ENCODE assay signal across 9 mouse cellular contexts in the genomic region with DNA sequence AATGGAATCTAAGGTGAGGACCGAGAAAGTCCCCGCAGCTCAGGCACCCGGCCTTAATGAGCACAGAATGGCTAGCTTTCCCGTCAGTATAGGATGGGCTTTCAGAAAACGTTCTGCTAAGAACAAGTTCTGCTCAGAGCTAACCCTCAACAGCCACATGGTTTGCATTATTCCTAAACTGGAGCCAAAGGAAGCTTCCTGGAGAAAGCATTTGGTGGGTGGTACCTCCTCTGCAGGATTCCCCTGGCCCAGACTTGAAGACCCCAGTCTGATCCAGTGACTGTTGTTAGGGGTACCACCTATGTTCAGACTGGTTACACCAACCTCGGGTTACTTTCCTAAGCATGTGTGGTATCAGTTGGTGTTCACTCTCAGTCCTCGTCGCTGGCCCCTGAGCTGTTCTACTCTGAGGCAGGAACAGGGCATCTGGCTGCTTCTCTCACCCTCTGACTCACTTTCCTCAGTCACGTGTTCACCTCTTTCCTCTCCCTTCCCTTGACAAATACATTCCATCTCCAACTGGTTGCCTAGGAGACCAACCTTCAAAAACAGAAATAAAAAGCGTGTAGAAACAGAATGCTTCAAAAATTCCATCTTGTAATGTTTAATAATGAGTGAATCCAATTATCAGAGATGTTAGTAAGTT. TPM values are rescaled to one million over a fixed set of nuclear protein-coding genes. Genes with fewer than 3 reads are reported as not detected.
DNase-seq lines count a peak whose midpoint lies in the region; ATAC-seq and TF ChIP-seq lines count a peak whose summit lies in the region.
"Had no signal": no experiment of that assay in that cellular context is flagged by ENCODE, and none has a peak within 500 bp of the region (broad histone marks: within the 10 kb centered on the region; RNA-seq: fewer than 3 reads in every experiment).

No protein-coding gene starts in this region.

- H3K9ac ChIP-seq in forebrain, embryonic 13.5 days: no peak overlapping the region
- no peak overlapping the region for H3K9ac ChIP-seq in forebrain, embryonic 12.5 days
- H3K9ac ChIP-seq in embryonic facial prominence, embryonic 15.5 days: no peak overlapping the region
- H3K9ac ChIP-seq: neural tube, embryonic 13.5 days had no signal

- H3K4me1 ChIP-seq in forebrain, embryonic 13.5 days: peaks cover 5% of the 10 kb centered on the region; the same call in 1 of the 2 replicates
- H3K4me1 ChIP-seq in forebrain, embryonic 12.5 days: peaks cover 8% of the 10 kb centered on the region
- peaks cover 28% of the 10 kb centered on the region for H3K4me1 ChIP-seq in embryonic facial prominence, embryonic 15.5 days

- peak overlapping the region; percentile 30 for H3ac ChIP-seq in C2C12 (ENCODE audit: control insufficient read depth, insufficient read length, low read depth)

- no peaks in the 10 kb centered on the region for H3K36me3 ChIP-seq in forebrain, embryonic 13.5 days (ENCODE audit: poor library complexity, severe bottlenecking)
- no peaks in the 10 kb centered on the region for H3K36me3 ChIP-seq in forebrain, embryonic 12.5 days (replicated peaks)
- H3K36me3 ChIP-seq in C2C12 (ENCODE audit: control insufficient read depth, insufficient read depth): no peaks in the 10 kb centered on the region
- H3K36me3 ChIP-seq in embryonic facial prominence, embryonic 15.5 days: no peaks in the 10 kb centered on the region
- H3K36me3 ChIP-seq: neural tube, embryonic 13.5 days had no signal

- no peaks in the 10 kb centered on the region for H3K79me3 ChIP-seq in C2C12 (ENCODE audit: low read depth)

- peak; percentile 72 to 89 for DNase-seq in layer of hippocampus, adult 18-20 months (ENCODE audit: low spot score in 2 of 2)
- peak; percentile 31 for DNase-seq in lung, postnatal 14 days
- no peak for DNase-seq in kidney, postnatal 4 days

- H3K79me2 ChIP-seq in C2C12 (ENCODE audit: control insufficient read depth, insufficient read depth): no peaks in the 10 kb centered on the region

- no peak overlapping the region for H3K4me2 ChIP-seq in forebrain, embryonic 13.5 days
- H3K4me2 ChIP-seq in forebrain, embryonic 12.5 days: no peak overlapping the region
- no peak overlapping the region for H3K4me2 ChIP-seq in embryonic facial prominence, embryonic 15.5 days (replicated peaks)
- H3K4me2 ChIP-seq: neural tube, embryonic 13.5 days had no signal

- no peaks in the 10 kb centered on the region for H3K27me3 ChIP-seq in forebrain, embryonic 13.5 days
- H3K27me3 ChIP-seq in forebrain, embryonic 12.5 days: no peaks in the 10 kb centered on the region
- no peaks in the 10 kb centered on the region for H3K27me3 ChIP-seq in C2C12 (ENCODE audit: control insufficient read depth, insufficient read depth, insufficient read length)
- no peaks in the 10 kb centered on the region for H3K27me3 ChIP-seq in embryonic facial prominence, embryonic 15.5 days
- H3K27me3 ChIP-seq: neural tube, embryonic 13.5 days had no signal

- 0 out of 2 replicates have a peak, but pooled peaks cover 13% of the 10 kb centered on the region for H3K9me3 ChIP-seq in forebrain, embryonic 13.5 days (replicated peaks)
- peaks cover 6% of the 10 kb centered on the region; the same call in 1 of the 2 replicates for H3K9me3 ChIP-seq in forebrain, embryonic 12.5 days
- H3K9me3 ChIP-seq in embryonic facial prominence, embryonic 15.5 days (replicated peaks): 0 out of 2 replicates have a peak, but pooled peaks cover 7% of the 10 kb centered on the region

- no peak overlapping the region for H3K4me3 ChIP-seq in forebrain, embryonic 13.5 days
- H3K4me3 ChIP-seq in forebrain, embryonic 12.5 days (replicated peaks): no peak overlapping the region
- no peak overlapping the region for H3K4me3 ChIP-seq in C2C12 (ENCODE audit: insufficient read depth, poor library complexity, severe bottlenecking)
- no peak overlapping the region for H3K4me3 ChIP-seq in embryonic facial prominence, embryonic 15.5 days (replicated peaks)
- H3K4me3 ChIP-seq: neural tube, embryonic 13.5 days had no signal

- H3K27ac ChIP-seq in forebrain, embryonic 13.5 days: no peak overlapping the region
- H3K27ac ChIP-seq in forebrain, embryonic 12.5 days: no peak overlapping the region
- H3K27ac ChIP-seq in embryonic facial prominence, embryonic 15.5 days (replicated peaks): peak overlapping the region; percentile 85
- H3K27ac ChIP-seq: neural tube, embryonic 13.5 days had no signal

- 67% methylated on average over 10 of the region's 10 CpGs for WGBS in forebrain, embryonic 13.5 days
- 69% methylated on average over 10 of the region's 10 CpGs for WGBS in forebrain, embryonic 12.5 days
- 36% methylated on average over 10 of the region's 10 CpGs for WGBS in embryonic facial prominence, embryonic 15.5 days

- no peak for TF ChIP-seq CTCF in C2C12 (IDR thresholded peaks at IDR 0.05; ENCODE audit: control insufficient read depth, insufficient read depth, insufficient read length)

- peak; percentile 36; the same call in 1 of the 2 replicates for ATAC-seq in forebrain, embryonic 13.5 days
- no peak for ATAC-seq in forebrain, embryonic 12.5 days (ENCODE audit: low FRiP score)
- peak; percentile 77; the same call in 1 of the 2 replicates for ATAC-seq in embryonic facial prominence, embryonic 15.5 days (ENCODE audit: insufficient number of reproducible peaks, low FRiP score, low TSS enrichment, low read depth)
- no peak for ATAC-seq in monocyte, adult 5-6 weeks (replicated peaks; ENCODE audit: insufficient number of reproducible peaks, low FRiP score, low TSS enrichment, poor library complexity, severe bottlenecking)

TF ChIP-seq in C2C12, 6 proteins besides CTCF, POLR2A, EP300 and RAD21:
- TF ChIP-seq MYOD1 (IDR thresholded peaks at IDR 0.05; ENCODE audit: control insufficient read depth, insufficient read length, low read depth) (no peak), MYOG (IDR thresholded peaks at IDR 0.05; ENCODE audit: control insufficient read depth, extremely low read depth, insufficient read length) (no peak), FOSL1 (IDR thresholded peaks at IDR 0.05; ENCODE audit: insufficient read depth, low read length, poor library complexity, severe bottlenecking) (no peak), USF1 (IDR thresholded peaks at IDR 0.05; ENCODE audit: low read depth) (peak; percentile 99), MAX (IDR thresholded peaks at IDR 0.05) (peak; percentile 66), CEBPB (IDR thresholded peaks at IDR 0.05; ENCODE audit: low read depth) (no peak)

RNA-seq across cellular contexts. Expression of gene Aknad1, which starts 41.9 kb away (rescaled TPM):
- polyA plus RNA-seq in forebrain, embryonic 13.5 days (2015; fragmentation: Nextera tagmentation; extraction: Ambion mirVana): not detected in 2 replicates
- 0.04 TPM in 1 of 2 replicates, not detected in the other for polyA plus RNA-seq in forebrain, embryonic 12.5 days (2016; fragmentation: Nextera tagmentation; extraction: Ambion mirVana)
- 0.20 TPM for polyA plus RNA-seq in C2C12 (2012; fragmentation: generic; extraction: Trizol)
- polyA plus RNA-seq in embryonic facial prominence, embryonic 15.5 days (2015; fragmentation: Nextera tagmentation; extraction: Ambion mirVana): 1.2 and 1.6 TPM in 2 replicates
- total RNA-seq in layer of hippocampus, adult 18-20 months (2021): not detected
- not detected in 3 replicates for total RNA-seq in monocyte, adult 5-6 weeks (2017)
- polyA plus RNA-seq: neural tube, embryonic 13.5 days had no signal

RNA-seq across cellular contexts. Expression of gene Stxbp3, which starts 59.0 kb away (rescaled TPM):
- polyA plus RNA-seq in forebrain, embryonic 13.5 days (2015; fragmentation: Nextera tagmentation; extraction: Ambion mirVana): 16.0 and 17.1 TPM in 2 replicates
- 21.3 and 23.1 TPM in 2 replicates for polyA plus RNA-seq in forebrain, embryonic 12.5 days (2016; fragmentation: Nextera tagmentation; extraction: Ambion mirVana)
- 12.3 TPM for polyA plus RNA-seq in C2C12 (2012; fragmentation: generic; extraction: Trizol)
- polyA plus RNA-seq in embryonic facial prominence, embryonic 15.5 days (2015; fragmentation: Nextera tagmentation; extraction: Ambion mirVana): 42.1 and 44.0 TPM in 2 replicates
- 10 to 100 TPM; 24.7 to 28.4 TPM for total RNA-seq in layer of hippocampus, adult 18-20 months (2021)
- 93.4 to 111 TPM (median 93.8 TPM) in 3 replicates for total RNA-seq in monocyte, adult 5-6 weeks (2017)

RNA-seq across cellular contexts. Expression of gene Gpsm2, which starts 59.3 kb away (rescaled TPM):
- 64.6 and 69.6 TPM in 2 replicates for polyA plus RNA-seq in forebrain, embryonic 13.5 days (2015; fragmentation: Nextera tagmentation; extraction: Ambion mirVana)
- 103 and 110 TPM in 2 replicates for polyA plus RNA-seq in forebrain, embryonic 12.5 days (2016; fragmentation: Nextera tagmentation; extraction: Ambion mirVana)
- 29.0 TPM for polyA plus RNA-seq in C2C12 (2012; fragmentation: generic; extraction: Trizol)
- polyA plus RNA-seq in embryonic facial prominence, embryonic 15.5 days (2015; fragmentation: Nextera tagmentation; extraction: Ambion mirVana): 68.1 and 75.8 TPM in 2 replicates
- total RNA-seq in layer of hippocampus, adult 18-20 months (2021): 10 to 100 TPM; 10.8 to 14.1 TPM
- total RNA-seq in monocyte, adult 5-6 weeks (2017): 7.2 to 9.7 TPM (median 9.6 TPM) in 3 replicates

Comparison
In these comparisons a context has a peak if more than half of its experiments do, and no peak if none do; other contexts are left out.
1. ATAC-seq: peak in forebrain, embryonic 13.5 days (single experiment) and embryonic facial prominence, embryonic 15.5 days (single experiment); none in forebrain, embryonic 12.5 days (single experiment) and monocyte, adult 5-6 weeks (single experiment).
2. DNase-seq: peak in layer of hippocampus, adult 18-20 months (2 of 2) and lung, postnatal 14 days (single experiment); none in kidney, postnatal 4 days (0 of 2).